Mouse (Mus musculus): ENCODE data around the gene Gstm4. TPM values are rescaled to one million over a fixed set of nuclear protein-coding genes. Genes with fewer than 3 reads are reported as not detected.
A peak's percentile ranks its signal among the peaks of the same experiment; 100 is the strongest.
"Not testable (repeated sequence)": the region's sequence is repeated elsewhere in the genome, so short reads cannot be mapped to it uniquely, and the experiment has no call there.

The Gstm4 gene
- polyA plus RNA-seq, 1 experiment from 2014 or later = 15.1 TPM

DNA sequence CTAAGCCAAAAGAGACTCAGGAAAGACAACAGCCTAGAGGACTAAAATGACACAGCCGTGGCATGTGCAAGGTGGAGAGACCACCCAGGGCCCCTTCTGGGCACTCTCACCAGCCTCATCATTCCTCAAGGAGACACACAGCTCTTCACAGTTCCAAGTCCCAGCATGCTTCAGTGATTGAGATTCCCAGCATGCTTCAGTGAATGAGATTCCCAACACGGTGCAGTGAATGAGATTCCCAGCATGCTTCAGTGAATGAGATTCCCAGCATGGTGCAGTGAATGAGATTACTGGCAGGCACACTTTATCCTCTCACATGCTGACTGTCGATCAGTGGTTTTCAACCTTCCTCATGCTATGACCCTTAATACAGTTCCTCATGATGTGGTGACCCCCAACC lies 33.1 kb downstream of the Gstm4 start:
- 20% methylated on average over 3 of the region's 3 CpGs for WGBS

DNA sequence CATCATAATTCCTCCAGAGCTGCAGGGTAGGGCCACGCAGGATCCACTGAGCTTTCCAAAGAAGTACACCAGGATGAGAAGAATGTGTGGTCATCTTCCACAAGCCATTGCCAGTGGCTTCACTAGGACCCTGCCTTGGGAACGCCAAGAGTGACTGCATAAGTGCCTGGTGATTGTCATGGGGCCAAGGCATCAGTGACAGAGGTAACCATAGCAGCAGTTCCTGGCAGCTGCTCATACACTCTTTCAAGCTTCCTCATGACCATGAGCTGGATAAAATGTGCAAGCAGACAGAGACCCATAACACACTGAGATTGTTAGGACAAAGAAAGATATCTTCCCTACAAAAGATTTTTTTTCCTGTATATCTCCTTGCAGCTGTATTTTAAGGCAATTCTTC lies 34.4 kb downstream of the Gstm4 start:
- ATAC-seq (replicated peaks) = no peak; the same call in 1 of the 2 replicates
- Histone ChIP-seq H3K27me3 (no peaks in the 10 kb centered on the region), H3K4me1 (peaks cover 4% of the 10 kb centered on the region; the same call in 1 of the 2 replicates), H3K4me3 (no peak overlapping the region), H3K36me3 (no peaks in the 10 kb centered on the region), H3K4me2 (replicated peaks) (no peak overlapping the region), H3K9ac (replicated peaks) (no peak overlapping the region), H3K27ac (replicated peaks) (no peak overlapping the region), H3K9me3 (no peaks in the 10 kb centered on the region)
- WGBS = 69% methylated on average over 2 of the region's 2 CpGs

More for the DNA sequence above, 33.1 kb downstream of the Gstm4 start:
- Histone ChIP-seq H3K9ac (replicated peaks) (no peak overlapping the region), H3K9me3 (no peaks in the 10 kb centered on the region), H3K27ac (replicated peaks) (no peak overlapping the region), H3K4me2 (replicated peaks) (no peak overlapping the region), H3K4me3 (no peak overlapping the region), H3K4me1 (peaks cover 5% of the 10 kb centered on the region; the same call in 1 of the 2 replicates), H3K27me3 (no peaks in the 10 kb centered on the region), H3K36me3 (no peaks in the 10 kb centered on the region)
- peak; percentile 47; the same call in 1 of the 2 replicates for ATAC-seq (replicated peaks)

DNA sequence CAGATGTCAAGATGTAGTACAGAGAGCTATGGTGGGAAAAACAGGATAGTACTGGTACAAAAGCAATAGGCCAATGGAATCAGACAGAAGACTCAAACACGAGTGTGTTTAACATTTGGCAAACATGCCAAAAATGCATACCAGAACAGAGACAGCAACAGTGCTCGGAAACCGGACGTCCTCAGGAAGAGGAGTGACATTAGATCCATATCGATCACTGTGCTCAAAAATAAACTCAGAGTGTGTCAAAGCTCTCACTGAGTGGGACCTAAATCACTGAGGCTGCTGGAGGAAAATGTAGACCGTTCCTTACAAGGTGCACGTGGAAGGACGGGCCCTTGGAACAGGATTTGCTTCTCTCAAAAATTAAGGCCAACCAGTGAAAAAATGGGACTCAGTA lies 42.7 kb downstream of the Gstm4 start:
- no peak for ATAC-seq (replicated peaks)
- H3K4me3 ChIP-seq = no peak overlapping the region
- no peaks in the 10 kb centered on the region for H3K36me3 ChIP-seq
- no peaks in the 10 kb centered on the region for H3K27me3 ChIP-seq
- no peaks in the 10 kb centered on the region for H3K4me1 ChIP-seq
- H3K4me2 ChIP-seq (replicated peaks) = no peak overlapping the region
- no peak overlapping the region for H3K9ac ChIP-seq (replicated peaks)
- no peaks in the 10 kb centered on the region for H3K9me3 ChIP-seq
- no peak overlapping the region for H3K27ac ChIP-seq (replicated peaks)
- 81% methylated on average over 8 of the region's 8 CpGs for WGBS

DNA sequence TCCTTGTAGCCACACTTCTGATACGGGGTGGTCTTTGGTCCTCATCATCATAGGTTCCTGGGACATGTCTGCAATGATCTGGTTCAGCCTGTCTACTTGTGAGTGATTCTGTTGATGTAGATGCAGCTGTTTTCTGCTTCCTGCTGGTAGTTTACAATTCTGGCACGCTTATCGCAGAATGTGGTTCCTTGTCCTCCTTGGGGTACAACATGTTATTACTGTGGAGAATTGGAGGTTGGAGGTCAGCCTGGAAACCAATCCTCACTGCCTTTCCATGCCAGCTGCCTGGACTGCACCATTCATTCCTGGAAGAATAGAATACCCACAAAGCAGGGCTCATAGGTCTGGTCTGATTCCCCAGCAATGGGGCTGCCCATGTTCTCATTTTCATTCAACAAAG lies 45.2 kb downstream of the Gstm4 start:
- Histone ChIP-seq H3K27ac (replicated peaks) (no peak overlapping the region), H3K9me3 (no peaks in the 10 kb centered on the region), H3K4me3 (no peak overlapping the region), H3K36me3 (no peaks in the 10 kb centered on the region), H3K27me3 (no peaks in the 10 kb centered on the region), H3K4me1 (no peaks in the 10 kb centered on the region), H3K9ac (replicated peaks) (no peak overlapping the region), H3K4me2 (replicated peaks) (no peak overlapping the region)
- no peak for ATAC-seq (replicated peaks)
- 85% methylated on average over 3 of the region's 3 CpGs for WGBS

DNA sequence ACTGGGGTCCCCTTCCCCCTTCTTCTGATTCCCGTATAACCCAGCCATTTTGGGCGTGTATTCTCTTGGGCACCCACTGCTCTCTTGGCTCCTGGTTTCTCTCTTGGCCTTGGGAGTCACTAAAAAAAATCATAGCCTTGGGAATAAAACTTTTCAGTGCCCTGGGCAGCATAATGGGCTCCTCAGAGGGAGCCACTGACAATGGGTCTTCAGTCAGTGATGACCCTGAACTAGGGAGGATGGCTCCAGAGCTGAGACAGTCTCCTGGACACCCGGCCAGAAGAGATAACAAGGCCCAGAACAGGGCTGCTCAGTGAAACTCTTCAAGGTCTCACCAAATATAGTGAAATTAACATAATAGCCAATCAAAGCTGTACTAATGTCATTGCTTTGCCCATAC lies 46.1 kb downstream of the Gstm4 start:
- H3K4me2 ChIP-seq (replicated peaks) = no peak overlapping the region
- 94% methylated on average over 3 of the region's 3 CpGs for WGBS
- ATAC-seq (replicated peaks) = no peak
- H3K27ac ChIP-seq (replicated peaks) = no peak overlapping the region
- H3K9me3 ChIP-seq = no peaks in the 10 kb centered on the region
- no peaks in the 10 kb centered on the region for H3K27me3 ChIP-seq
- H3K4me3 ChIP-seq = no peak overlapping the region
- H3K9ac ChIP-seq (replicated peaks) = no peak overlapping the region
- no peaks in the 10 kb centered on the region for H3K4me1 ChIP-seq
- H3K36me3 ChIP-seq = no peaks in the 10 kb centered on the region

DNA sequence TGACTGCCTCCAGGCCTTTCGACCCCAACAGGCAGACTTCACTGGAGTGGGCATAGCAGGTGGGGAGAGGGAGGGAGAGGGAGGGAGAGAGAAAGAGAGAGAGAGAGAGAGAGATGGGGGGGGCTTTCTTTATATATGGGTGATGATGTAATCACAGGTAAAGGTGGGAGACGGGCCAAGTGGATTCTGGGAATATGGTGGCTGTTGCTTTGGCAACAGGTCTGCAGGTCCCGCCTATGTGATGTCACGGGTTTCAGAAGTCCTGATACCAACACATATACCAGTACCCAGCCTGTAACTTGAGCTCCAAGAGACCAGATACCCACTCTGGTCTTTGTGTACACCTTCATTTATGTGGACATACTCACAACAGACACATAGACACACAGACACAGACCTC lies 48.1 kb downstream of the Gstm4 start:
- Histone ChIP-seq H3K4me3 (no peak overlapping the region), H3K9me3 (no peaks in the 10 kb centered on the region), H3K4me1 (no peaks in the 10 kb centered on the region), H3K27ac (replicated peaks) (no peak overlapping the region), H3K27me3 (no peaks in the 10 kb centered on the region), H3K36me3 (no peaks in the 10 kb centered on the region), H3K9ac (replicated peaks) (no peak overlapping the region), H3K4me2 (replicated peaks) (no peak overlapping the region)
- 84% methylated on average over 4 of the region's 4 CpGs for WGBS
- ATAC-seq (replicated peaks) = no peak

DNA sequence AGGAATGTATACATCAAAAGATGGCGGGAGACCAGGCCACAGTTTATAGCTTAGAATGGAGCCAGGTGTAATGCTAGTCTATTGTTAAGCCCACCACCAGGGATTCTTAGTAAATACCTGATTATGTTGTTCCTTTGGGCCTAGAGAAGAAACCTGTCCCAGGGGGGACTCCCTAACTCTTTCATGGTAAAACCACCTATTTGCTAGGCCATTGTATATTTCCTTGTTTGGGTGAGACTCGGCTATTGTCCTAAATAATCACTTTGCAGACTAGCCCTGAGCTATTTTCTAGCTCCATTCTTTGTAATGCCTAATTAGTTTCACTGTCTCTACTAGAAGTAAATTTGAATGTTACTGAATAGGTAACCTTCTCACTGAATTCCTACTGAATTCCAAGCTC lies 48.7 kb downstream of the Gstm4 start:
- not testable (repeated sequence) for H3K9ac ChIP-seq (replicated peaks); H3K36me3 ChIP-seq; ATAC-seq (replicated peaks); H3K4me3 ChIP-seq; H3K27me3 ChIP-seq; H3K4me1 ChIP-seq; H3K4me2 ChIP-seq (replicated peaks); H3K9me3 ChIP-seq; H3K27ac ChIP-seq (replicated peaks)
- 52% methylated on average over 2 of the region's 2 CpGs for WGBS

Other genes with a start within 250 kb of the Gstm4 start
- not detected in 2 replicates for gene Eps8l3, start 167.7 kb downstream of the Gstm4 start, polyA plus RNA-seq (2015; fragmentation: Nextera tagmentation; extraction: Ambion mirVana)
- gene Gstm5, start 149.1 kb downstream of the Gstm4 start, polyA plus RNA-seq (2015; fragmentation: Nextera tagmentation; extraction: Ambion mirVana) = 175 and 184 TPM in 2 replicates
- 74.8 and 81.6 TPM in 2 replicates for gene Gstm7, start 113.1 kb downstream of the Gstm4 start, polyA plus RNA-seq (2015; fragmentation: Nextera tagmentation; extraction: Ambion mirVana)
- 10.9 and 12.6 TPM in 2 replicates for gene Gstm6, start 101.1 kb downstream of the Gstm4 start, polyA plus RNA-seq (2015; fragmentation: Nextera tagmentation; extraction: Ambion mirVana)
- gene Gstm3, start 75.6 kb downstream of the Gstm4 start, polyA plus RNA-seq (2015; fragmentation: Nextera tagmentation; extraction: Ambion mirVana) = not detected in 2 replicates
- 4.3 and 4.5 TPM in 2 replicates for gene Gstm2, start 58.4 kb downstream of the Gstm4 start, polyA plus RNA-seq (2015; fragmentation: Nextera tagmentation; extraction: Ambion mirVana)
- 44.0 and 60.7 TPM in 2 replicates for gene Gstm1, start 26.9 kb downstream of the Gstm4 start, polyA plus RNA-seq (2015; fragmentation: Nextera tagmentation; extraction: Ambion mirVana)
- gene Ampd2, start 41.8 kb upstream of the Gstm4 start, polyA plus RNA-seq (2015; fragmentation: Nextera tagmentation; extraction: Ambion mirVana) = 49.4 and 50.7 TPM in 2 replicates
- gene Gnat2, start 47.9 kb upstream of the Gstm4 start, polyA plus RNA-seq (2015; fragmentation: Nextera tagmentation; extraction: Ambion mirVana) = 0.43 and 0.46 TPM in 2 replicates
- 165 and 168 TPM in 2 replicates for gene Gnai3, start 101.3 kb upstream of the Gstm4 start, polyA plus RNA-seq (2015; fragmentation: Nextera tagmentation; extraction: Ambion mirVana)
- gene Gpr61, start 110.0 kb upstream of the Gstm4 start, polyA plus RNA-seq (2015; fragmentation: Nextera tagmentation; extraction: Ambion mirVana) = 1.9 and 2.2 TPM in 2 replicates
- 9.9 and 11.7 TPM in 2 replicates for gene Amigo1, start 141.4 kb upstream of the Gstm4 start, polyA plus RNA-seq (2015; fragmentation: Nextera tagmentation; extraction: Ambion mirVana)
- 4.4 and 4.5 TPM in 2 replicates for gene Cyb561d1, start 156.3 kb upstream of the Gstm4 start, polyA plus RNA-seq (2015; fragmentation: Nextera tagmentation; extraction: Ambion mirVana)
- gene Atxn7l2, start 166.0 kb upstream of the Gstm4 start, polyA plus RNA-seq (2015; fragmentation: Nextera tagmentation; extraction: Ambion mirVana) = 32.5 and 33.6 TPM in 2 replicates
- gene Sypl2, start 181.8 kb upstream of the Gstm4 start, polyA plus RNA-seq (2015; fragmentation: Nextera tagmentation; extraction: Ambion mirVana) = 2.3 and 2.7 TPM in 2 replicates
- 260 and 271 TPM in 2 replicates for gene Psma5, start 212.0 kb upstream of the Gstm4 start, polyA plus RNA-seq (2015; fragmentation: Nextera tagmentation; extraction: Ambion mirVana)
- gene Sort1, start 239.2 kb upstream of the Gstm4 start, polyA plus RNA-seq (2015; fragmentation: Nextera tagmentation; extraction: Ambion mirVana) = 25.7 and 26.0 TPM in 2 replicates

All from forebrain, embryonic 15.5 days (tissue).